Mouse (Mus musculus): ENCODE measurements around the gene Lrrc28. TPM values are rescaled to one million over a fixed set of nuclear protein-coding genes. Genes with fewer than 3 reads are reported as not detected.

Lrrc28 gene
- polyA plus RNA-seq, 1 experiment from 2014 or later, result 13.5 TPM

- Histone ChIP-seq H3K4me3 (ENCODE audit: low read length) (no peak overlapping the region), H3K9me3 (ENCODE audit: control insufficient read depth, low read length) (no peaks in the 10 kb centered on the region)
Measured at GRCm38 (mm10) chr7:67502631-67503030, 142.4 kb downstream of the Lrrc28 start.

GRCm38 (mm10) chr7:67500878-67501277 is 144.2 kb downstream of the Lrrc28 start:
- 79% methylated on average over 5 of the region's 5 CpGs for WGBS
- Histone ChIP-seq H3K27ac (ENCODE audit: low read length) (no peak overlapping the region), H3K4me2 (ENCODE audit: low read depth, low read length) (no peak overlapping the region)

More at GRCm38 (mm10) chr7:67502631-67503030, 142.4 kb downstream of the Lrrc28 start:
- H3K4me1 ChIP-seq (replicated peaks; ENCODE audit: control insufficient read depth, insufficient read depth, low read length), result no peaks in the 10 kb centered on the region
- no peak overlapping the region for H3K9ac ChIP-seq (ENCODE audit: low read length)
- H3K27ac ChIP-seq (ENCODE audit: low read length), result no peak overlapping the region
- no peak for ATAC-seq (ENCODE audit: low read depth)
- no peaks in the 10 kb centered on the region for H3K36me3 ChIP-seq (ENCODE audit: control insufficient read depth, insufficient read depth, low read length)
- H3K4me2 ChIP-seq (ENCODE audit: low read depth, low read length), result no peak overlapping the region
- 63% methylated on average over 4 of the region's 4 CpGs for WGBS
- no peaks in the 10 kb centered on the region for H3K27me3 ChIP-seq (ENCODE audit: control insufficient read depth, insufficient read depth, low read depth, low read length)

DNA sequence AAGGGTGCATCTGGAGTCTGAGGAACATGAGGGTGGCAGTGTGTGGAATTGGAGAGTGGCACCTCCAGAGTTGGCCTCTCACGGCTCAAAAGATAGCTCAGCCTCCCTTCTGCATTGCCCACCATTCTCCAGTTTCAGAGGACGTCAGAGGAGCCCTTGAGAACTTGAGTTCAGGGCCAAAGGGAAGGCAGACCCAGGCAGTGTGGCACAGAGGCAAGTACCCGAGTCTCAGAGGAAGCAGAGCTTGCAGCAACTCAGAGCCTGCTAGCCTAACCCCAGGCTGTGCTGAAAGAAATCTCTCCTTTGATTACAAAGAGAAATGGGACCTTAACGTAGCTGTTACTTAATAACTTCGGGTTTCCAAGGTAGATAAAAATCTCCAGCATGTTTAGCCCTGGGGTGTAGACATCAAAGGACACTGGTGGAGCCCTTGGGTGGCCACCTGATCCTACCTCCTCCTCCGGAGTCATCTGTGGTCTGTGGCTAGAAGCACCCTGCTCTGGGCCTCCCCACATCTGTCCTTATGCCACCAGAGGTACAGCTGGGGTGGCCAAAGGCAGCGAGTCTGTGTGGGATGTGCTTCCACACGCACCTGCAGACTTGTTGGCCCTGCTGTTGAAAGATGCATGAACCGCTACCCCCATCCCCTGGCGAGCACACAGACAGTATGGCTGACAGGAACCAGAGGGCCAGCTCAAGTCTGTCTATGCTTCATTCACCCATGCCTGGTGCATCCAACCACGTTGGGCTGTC is 144.8 kb downstream of the Lrrc28 start:
- no peaks in the 10 kb centered on the region for H3K9me3 ChIP-seq (ENCODE audit: control insufficient read depth, low read length)
- H3K4me1 ChIP-seq (replicated peaks; ENCODE audit: control insufficient read depth, insufficient read depth, low read length), result no peaks in the 10 kb centered on the region
- H3K27me3 ChIP-seq (ENCODE audit: control insufficient read depth, insufficient read depth, low read depth, low read length), result no peaks in the 10 kb centered on the region
- H3K9ac ChIP-seq (ENCODE audit: low read length), result no peak overlapping the region
- H3K36me3 ChIP-seq (ENCODE audit: control insufficient read depth, insufficient read depth, low read length), result no peaks in the 10 kb centered on the region
- no peak overlapping the region for H3K4me3 ChIP-seq (ENCODE audit: low read length)
- no peak overlapping the region for H3K4me2 ChIP-seq (ENCODE audit: low read depth, low read length)
- WGBS, result 65% methylated on average over 11 of the region's 11 CpGs
- no peak overlapping the region for H3K27ac ChIP-seq (ENCODE audit: low read length)
- ATAC-seq (ENCODE audit: low read depth), result no peak; the same call in 1 of the 2 replicates

More at GRCm38 (mm10) chr7:67500878-67501277, 144.2 kb downstream of the Lrrc28 start:
- no peaks in the 10 kb centered on the region for H3K4me1 ChIP-seq (replicated peaks; ENCODE audit: control insufficient read depth, insufficient read depth, low read length)
- ATAC-seq (ENCODE audit: low read depth), result no peak
- no peak overlapping the region for H3K9ac ChIP-seq (ENCODE audit: low read length)
- no peaks in the 10 kb centered on the region for H3K27me3 ChIP-seq (ENCODE audit: control insufficient read depth, insufficient read depth, low read depth, low read length)
- H3K9me3 ChIP-seq (ENCODE audit: control insufficient read depth, low read length), result no peaks in the 10 kb centered on the region
- H3K4me3 ChIP-seq (ENCODE audit: low read length), result no peak overlapping the region
- no peaks in the 10 kb centered on the region for H3K36me3 ChIP-seq (ENCODE audit: control insufficient read depth, insufficient read depth, low read length)

DNA sequence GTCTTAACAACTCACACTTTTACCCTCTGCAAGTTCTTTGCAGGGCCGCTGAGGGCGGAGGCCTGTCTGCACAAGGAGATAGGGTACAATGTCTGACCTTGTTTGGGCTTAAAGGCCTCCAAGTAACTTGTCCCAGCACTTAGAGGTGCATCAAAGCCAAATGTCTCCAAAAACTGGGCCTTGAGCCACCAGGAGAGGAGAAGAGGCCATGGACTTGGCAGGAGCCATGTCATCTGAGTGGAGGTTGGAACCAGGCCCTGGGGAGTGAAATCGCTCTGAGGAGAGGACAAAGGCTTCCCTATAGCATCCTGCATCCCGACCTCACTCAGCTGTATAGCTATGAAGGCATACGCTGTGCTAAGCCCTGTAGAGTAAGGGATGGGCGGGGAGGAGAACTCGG is 145.6 kb downstream of the Lrrc28 start:
- H3K36me3 ChIP-seq (ENCODE audit: control insufficient read depth, insufficient read depth, low read length), result no peaks in the 10 kb centered on the region
- no peaks in the 10 kb centered on the region for H3K27me3 ChIP-seq (ENCODE audit: control insufficient read depth, insufficient read depth, low read depth, low read length)
- no peaks in the 10 kb centered on the region for H3K4me1 ChIP-seq (replicated peaks; ENCODE audit: control insufficient read depth, insufficient read depth, low read length)
- H3K4me3 ChIP-seq (ENCODE audit: low read length), result no peak overlapping the region
- no peaks in the 10 kb centered on the region for H3K9me3 ChIP-seq (ENCODE audit: control insufficient read depth, low read length)
- H3K9ac ChIP-seq (ENCODE audit: low read length), result no peak overlapping the region
- 75% methylated on average over 7 of the region's 7 CpGs for WGBS
- no peak overlapping the region for H3K4me2 ChIP-seq (ENCODE audit: low read depth, low read length)
- ATAC-seq (ENCODE audit: low read depth), result peak; percentile 22; the same call in 1 of the 2 replicates
- no peak overlapping the region for H3K27ac ChIP-seq (ENCODE audit: low read length)

GRCm38 (mm10) chr7:67493795-67494687 is 151.0 kb downstream of the Lrrc28 start:
- no peak overlapping the region for H3K27ac ChIP-seq (ENCODE audit: low read length)
- H3K9ac ChIP-seq (ENCODE audit: low read length), result no peak overlapping the region
- 59% methylated on average over 9 of the region's 9 CpGs for WGBS
- H3K4me3 ChIP-seq (ENCODE audit: low read length), result no peak overlapping the region
- H3K36me3 ChIP-seq (ENCODE audit: control insufficient read depth, insufficient read depth, low read length), result no peaks in the 10 kb centered on the region
- ATAC-seq (ENCODE audit: low read depth), result no peak
- no peaks in the 10 kb centered on the region for H3K4me1 ChIP-seq (replicated peaks; ENCODE audit: control insufficient read depth, insufficient read depth, low read length)
- H3K4me2 ChIP-seq (ENCODE audit: low read depth, low read length), result no peak overlapping the region
- no peaks in the 10 kb centered on the region for H3K9me3 ChIP-seq (ENCODE audit: control insufficient read depth, low read length)
- no peaks in the 10 kb centered on the region for H3K27me3 ChIP-seq (ENCODE audit: control insufficient read depth, insufficient read depth, low read depth, low read length)

DNA sequence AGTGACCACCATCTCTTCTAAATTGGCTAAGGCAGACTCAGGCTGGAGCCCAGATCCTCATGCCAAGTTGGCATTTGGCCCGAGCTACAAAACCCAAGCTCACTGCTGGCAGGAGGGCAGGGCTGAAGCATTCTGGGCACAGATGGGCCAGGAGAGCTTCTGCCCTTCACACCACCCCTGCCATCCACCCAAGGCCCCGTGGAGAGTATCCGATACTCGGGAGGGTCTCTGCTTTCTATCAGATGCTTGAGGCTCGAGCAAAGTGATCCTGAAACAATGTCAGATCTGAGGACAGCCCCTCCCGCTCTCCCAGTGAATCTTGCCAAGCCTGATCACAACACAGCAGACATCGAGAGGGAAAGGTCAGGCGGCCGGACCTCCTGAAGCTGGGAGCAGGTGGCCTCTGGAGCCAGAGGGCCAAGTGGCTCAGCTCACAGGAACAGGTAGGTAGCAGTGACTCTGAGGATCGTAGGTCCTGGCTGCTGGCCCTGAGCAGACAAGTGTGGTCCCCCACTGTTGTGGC is 157.1 kb downstream of the Lrrc28 start:
- Histone ChIP-seq H3K4me2 (ENCODE audit: low read depth, low read length) (no peak overlapping the region), H3K36me3 (ENCODE audit: control insufficient read depth, insufficient read depth, low read length) (no peaks in the 10 kb centered on the region), H3K27me3 (ENCODE audit: control insufficient read depth, insufficient read depth, low read depth, low read length) (no peaks in the 10 kb centered on the region), H3K4me3 (ENCODE audit: low read length) (no peak overlapping the region), H3K9ac (ENCODE audit: low read length) (no peak overlapping the region), H3K27ac (ENCODE audit: low read length) (no peak overlapping the region), H3K4me1 (replicated peaks; ENCODE audit: control insufficient read depth, insufficient read depth, low read length) (no peaks in the 10 kb centered on the region), H3K9me3 (ENCODE audit: control insufficient read depth, low read length) (no peaks in the 10 kb centered on the region)
- WGBS, result 72% methylated on average over 10 of the region's 10 CpGs
- ATAC-seq (ENCODE audit: low read depth), result no peak

DNA sequence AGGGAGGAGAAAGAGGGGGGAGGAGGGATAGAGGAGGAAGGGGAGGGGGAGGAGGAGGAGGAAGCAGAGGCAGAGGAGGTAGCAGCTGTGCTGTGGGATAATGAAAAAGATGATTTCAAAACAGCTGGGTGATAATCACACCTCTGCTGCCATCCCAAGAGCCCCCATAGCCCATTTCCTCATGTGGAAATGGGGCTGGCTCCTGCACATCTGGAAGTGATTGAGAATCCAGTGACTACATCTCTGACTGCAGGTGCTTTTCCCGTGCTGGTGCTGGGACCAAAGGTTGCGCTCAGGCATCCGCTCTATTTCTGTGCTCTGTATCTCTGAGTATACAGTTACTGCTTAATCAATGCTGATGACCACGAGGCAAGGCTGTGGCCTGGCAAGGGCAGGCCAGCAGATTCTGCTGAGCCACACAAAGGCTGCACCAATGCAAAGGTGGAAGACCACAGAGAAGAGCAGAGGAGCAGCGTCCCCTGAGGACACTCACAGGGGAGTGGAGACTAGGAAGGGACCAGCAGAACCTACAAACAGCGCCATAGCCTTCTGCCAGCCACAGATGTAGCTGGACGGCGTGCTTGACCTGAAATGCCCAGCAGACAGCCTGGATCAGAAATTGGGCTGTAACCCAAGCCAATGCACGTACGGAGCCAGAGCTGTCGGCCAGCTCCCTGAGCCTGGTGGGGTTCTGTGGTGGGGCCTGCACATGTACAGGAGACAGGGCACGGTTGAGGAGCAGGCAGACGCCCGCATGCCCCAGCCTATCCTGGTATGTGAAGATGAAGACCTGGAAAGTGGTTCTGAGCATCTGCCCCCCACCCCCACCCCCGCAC is 157.9 kb downstream of the Lrrc28 start:
- WGBS, result 72% methylated on average over 15 of the region's 15 CpGs
- Histone ChIP-seq H3K9me3 (ENCODE audit: control insufficient read depth, low read length) (no peaks in the 10 kb centered on the region), H3K4me2 (ENCODE audit: low read depth, low read length) (no peak overlapping the region), H3K36me3 (ENCODE audit: control insufficient read depth, insufficient read depth, low read length) (no peaks in the 10 kb centered on the region), H3K4me1 (replicated peaks; ENCODE audit: control insufficient read depth, insufficient read depth, low read length) (no peaks in the 10 kb centered on the region), H3K4me3 (ENCODE audit: low read length) (no peak overlapping the region), H3K27ac (ENCODE audit: low read length) (no peak overlapping the region), H3K9ac (ENCODE audit: low read length) (no peak overlapping the region), H3K27me3 (ENCODE audit: control insufficient read depth, insufficient read depth, low read depth, low read length) (no peaks in the 10 kb centered on the region)
- ATAC-seq (ENCODE audit: low read depth), result no peak

- Histone ChIP-seq H3K27me3 (ENCODE audit: control insufficient read depth, insufficient read depth, low read depth, low read length) (no peaks in the 10 kb centered on the region), H3K36me3 (ENCODE audit: control insufficient read depth, insufficient read depth, low read length) (no peaks in the 10 kb centered on the region), H3K27ac (ENCODE audit: low read length) (no peak overlapping the region), H3K9ac (ENCODE audit: low read length) (no peak overlapping the region), H3K9me3 (ENCODE audit: control insufficient read depth, low read length) (no peaks in the 10 kb centered on the region), H3K4me3 (ENCODE audit: low read length) (no peak overlapping the region), H3K4me2 (ENCODE audit: low read depth, low read length) (no peak overlapping the region), H3K4me1 (replicated peaks; ENCODE audit: control insufficient read depth, insufficient read depth, low read length) (no peaks in the 10 kb centered on the region)
- WGBS, result 77% methylated on average over 5 of the region's 5 CpGs
- ATAC-seq (ENCODE audit: low read depth), result no peak
Measured at GRCm38 (mm10) chr7:67486417-67486816, 158.7 kb downstream of the Lrrc28 start.
